Mouse (Mus musculus): ENCODE results near the gene Gnao1.

- TF ChIP-seq CTCF (IDR thresholded peaks at IDR 0.05; ENCODE audit: low read depth) = 0 out of 2 replicates have a peak, but pooled peaks have one; percentile 4
- TF ChIP-seq EP300 (optimal IDR thresholded peaks at IDR 0.05) = no peak
These were observed 201.6 kb downstream of the Gnao1 start for GRCm38 (mm10) chr8:94011076-94012012.

All from stomach, postnatal 0 days (tissue).